Mouse (Mus musculus): ENCODE data around the gene S100a3. TPM values are rescaled to one million over a fixed set of nuclear protein-coding genes. Genes with fewer than 3 reads are reported as not detected.
A peak's percentile ranks its signal among the peaks of the same experiment; 100 is the strongest.

The S100a3 gene
- polyA plus RNA-seq, 1 experiment from 2014 or later = not detected

- H3K4me1 ChIP-seq (ENCODE audit: control insufficient read depth, insufficient read depth, low read length) = no peaks in the 10 kb centered on the region
- ATAC-seq (ENCODE audit: insufficient number of reproducible peaks, low FRiP score, low TSS enrichment, low read depth) = no peak
- no peak overlapping the region for H3K27ac ChIP-seq (replicated peaks; ENCODE audit: low read depth, low read length)
- H3K4me2 ChIP-seq (ENCODE audit: low read depth, severe bottlenecking) = no peak overlapping the region
- no peaks in the 10 kb centered on the region for H3K36me3 ChIP-seq (ENCODE audit: control insufficient read depth, insufficient read depth, low read length)
- no peaks in the 10 kb centered on the region for H3K27me3 ChIP-seq (ENCODE audit: control insufficient read depth, insufficient read depth, low read length)
- H3K4me3 ChIP-seq (ENCODE audit: low read depth, low read length) = no peak overlapping the region
- no peak for DNase-seq (ENCODE audit: low spot score)
- 74% methylated on average over 7 of the region's 7 CpGs for WGBS
- no peaks in the 10 kb centered on the region for H3K9me3 ChIP-seq (ENCODE audit: control insufficient read depth, low read length)
- no peak overlapping the region for H3K9ac ChIP-seq (ENCODE audit: low read length)
Measured at GRCm38 (mm10) chr3:90579433-90579832, 19.1 kb downstream of the S100a3 start.

- Histone ChIP-seq H3K27ac (replicated peaks; ENCODE audit: low read depth, low read length) (no peak overlapping the region), H3K36me3 (ENCODE audit: control insufficient read depth, insufficient read depth, low read length) (no peaks in the 10 kb centered on the region), H3K27me3 (ENCODE audit: control insufficient read depth, insufficient read depth, low read length) (no peaks in the 10 kb centered on the region), H3K4me2 (ENCODE audit: low read depth, severe bottlenecking) (no peak overlapping the region), H3K4me3 (ENCODE audit: low read depth, low read length) (no peak overlapping the region), H3K9ac (ENCODE audit: low read length) (no peak overlapping the region), H3K4me1 (ENCODE audit: control insufficient read depth, insufficient read depth, low read length) (no peaks in the 10 kb centered on the region), H3K9me3 (ENCODE audit: control insufficient read depth, low read length) (no peaks in the 10 kb centered on the region)
- no peak for DNase-seq (ENCODE audit: low spot score)
- WGBS = 95% methylated on average over 5 of the region's 5 CpGs
- ATAC-seq (ENCODE audit: insufficient number of reproducible peaks, low FRiP score, low TSS enrichment, low read depth) = 0 out of 2 replicates have a peak, but pooled peaks have one; percentile 38
Measured at GRCm38 (mm10) chr3:90581141-90581540, 20.8 kb downstream of the S100a3 start.

- Histone ChIP-seq H3K9me3 (ENCODE audit: control insufficient read depth, low read length) (no peaks in the 10 kb centered on the region), H3K36me3 (ENCODE audit: control insufficient read depth, insufficient read depth, low read length) (no peaks in the 10 kb centered on the region), H3K4me2 (ENCODE audit: low read depth, severe bottlenecking) (no peak overlapping the region), H3K4me1 (ENCODE audit: control insufficient read depth, insufficient read depth, low read length) (no peaks in the 10 kb centered on the region), H3K9ac (ENCODE audit: low read length) (no peak overlapping the region), H3K4me3 (ENCODE audit: low read depth, low read length) (no peak overlapping the region), H3K27ac (replicated peaks; ENCODE audit: low read depth, low read length) (no peak overlapping the region), H3K27me3 (ENCODE audit: control insufficient read depth, insufficient read depth, low read length) (no peaks in the 10 kb centered on the region)
- DNase-seq (ENCODE audit: low spot score) = peak; percentile 50
- WGBS = 91% methylated on average over 1 of the region's 1 CpGs
- ATAC-seq (ENCODE audit: insufficient number of reproducible peaks, low FRiP score, low TSS enrichment, low read depth) = no peak
Measured at GRCm38 (mm10) chr3:90582156-90582555, 21.8 kb downstream of the S100a3 start.

DNA sequence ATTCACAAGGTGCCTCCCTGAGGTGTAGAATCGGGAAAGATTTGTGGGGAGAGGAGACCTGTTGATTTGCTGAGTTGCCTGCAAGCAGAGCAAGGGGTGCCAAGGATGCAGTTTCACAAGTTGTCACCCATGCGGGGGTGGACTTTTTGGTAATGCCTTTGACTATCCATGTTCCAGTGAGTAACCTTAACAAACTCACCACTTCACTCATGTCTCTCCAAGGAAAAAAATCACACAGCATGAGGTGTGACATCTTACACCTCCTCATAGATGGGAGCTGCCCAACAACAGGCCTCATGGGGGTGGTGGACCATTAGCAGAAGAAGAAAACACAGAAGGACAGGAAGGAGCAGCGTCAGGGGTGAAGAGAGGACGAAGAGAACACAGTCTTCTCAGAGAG is 22.2 kb downstream of the S100a3 start:
- Histone ChIP-seq H3K4me1 (ENCODE audit: control insufficient read depth, insufficient read depth, low read length) (no peaks in the 10 kb centered on the region), H3K36me3 (ENCODE audit: control insufficient read depth, insufficient read depth, low read length) (no peaks in the 10 kb centered on the region), H3K4me3 (ENCODE audit: low read depth, low read length) (no peak overlapping the region), H3K9me3 (ENCODE audit: control insufficient read depth, low read length) (no peaks in the 10 kb centered on the region), H3K27me3 (ENCODE audit: control insufficient read depth, insufficient read depth, low read length) (no peaks in the 10 kb centered on the region), H3K9ac (ENCODE audit: low read length) (no peak overlapping the region), H3K4me2 (ENCODE audit: low read depth, severe bottlenecking) (no peak overlapping the region), H3K27ac (replicated peaks; ENCODE audit: low read depth, low read length) (no peak overlapping the region)
- DNase-seq (ENCODE audit: low spot score) (no peak), ATAC-seq (ENCODE audit: insufficient number of reproducible peaks, low FRiP score, low TSS enrichment, low read depth) (no peak)
- WGBS = 83% methylated on average over 4 of the region's 4 CpGs

DNA sequence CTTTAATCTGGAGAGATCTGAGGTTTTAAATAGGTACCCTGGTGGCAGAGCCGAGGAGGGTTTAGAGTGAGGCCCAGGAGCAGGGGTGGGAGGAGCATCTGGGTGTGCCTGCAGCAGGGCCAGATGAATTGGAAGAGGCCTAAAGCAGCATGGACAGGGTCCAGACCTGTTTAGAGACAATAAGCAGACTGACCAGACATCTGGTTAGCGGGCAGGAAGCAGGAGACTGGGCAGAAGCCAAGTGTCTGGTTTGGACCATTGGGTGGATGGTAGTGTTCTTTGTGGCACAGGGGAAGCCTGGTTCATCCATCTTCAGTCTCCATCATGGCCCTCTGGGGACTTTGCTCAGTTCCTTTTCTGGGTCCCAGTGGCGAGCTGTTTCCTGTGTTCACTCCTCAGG is 23.5 kb downstream of the S100a3 start:
- Histone ChIP-seq H3K27me3 (ENCODE audit: control insufficient read depth, insufficient read depth, low read length) (no peaks in the 10 kb centered on the region), H3K9ac (ENCODE audit: low read length) (no peak overlapping the region), H3K4me2 (ENCODE audit: low read depth, severe bottlenecking) (no peak overlapping the region), H3K4me3 (ENCODE audit: low read depth, low read length) (no peak overlapping the region), H3K36me3 (ENCODE audit: control insufficient read depth, insufficient read depth, low read length) (no peaks in the 10 kb centered on the region), H3K4me1 (ENCODE audit: control insufficient read depth, insufficient read depth, low read length) (no peaks in the 10 kb centered on the region), H3K27ac (replicated peaks; ENCODE audit: low read depth, low read length) (no peak overlapping the region), H3K9me3 (ENCODE audit: control insufficient read depth, low read length) (no peaks in the 10 kb centered on the region)
- no peak for DNase-seq (ENCODE audit: low spot score)
- ATAC-seq (ENCODE audit: insufficient number of reproducible peaks, low FRiP score, low TSS enrichment, low read depth) = no peak
- 49% methylated on average over 3 of the region's 3 CpGs for WGBS

DNA sequence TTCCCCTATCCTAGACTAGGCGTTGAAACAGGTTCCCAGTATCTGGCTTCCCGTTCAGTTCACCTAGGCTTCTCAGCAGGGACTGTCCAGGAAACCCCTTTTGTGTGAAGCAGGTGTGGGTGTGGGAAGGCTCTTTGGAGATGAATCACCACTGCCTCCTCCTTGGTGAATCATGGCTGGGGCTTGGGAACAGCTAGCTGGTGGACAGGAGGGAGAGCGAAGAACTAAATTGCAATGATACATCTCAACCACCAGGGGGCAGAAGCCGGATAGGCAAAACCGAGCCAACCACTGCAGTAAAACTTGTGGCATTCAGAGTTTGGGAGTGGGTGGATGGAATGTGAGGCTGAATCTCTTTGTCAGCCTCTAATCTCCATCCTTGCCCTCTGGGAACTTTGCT is 25.2 kb downstream of the S100a3 start:
- WGBS = 26% methylated on average over 5 of the region's 5 CpGs
- Histone ChIP-seq H3K4me1 (ENCODE audit: control insufficient read depth, insufficient read depth, low read length) (no peaks in the 10 kb centered on the region), H3K4me2 (ENCODE audit: low read depth, severe bottlenecking) (no peak overlapping the region), H3K9me3 (ENCODE audit: control insufficient read depth, low read length) (no peaks in the 10 kb centered on the region), H3K4me3 (ENCODE audit: low read depth, low read length) (no peak overlapping the region), H3K27ac (replicated peaks; ENCODE audit: low read depth, low read length) (no peak overlapping the region), H3K27me3 (ENCODE audit: control insufficient read depth, insufficient read depth, low read length) (no peaks in the 10 kb centered on the region), H3K36me3 (ENCODE audit: control insufficient read depth, insufficient read depth, low read length) (no peaks in the 10 kb centered on the region), H3K9ac (ENCODE audit: low read length) (no peak overlapping the region)
- DNase-seq (ENCODE audit: low spot score) = peak; percentile 77
- ATAC-seq (ENCODE audit: insufficient number of reproducible peaks, low FRiP score, low TSS enrichment, low read depth) = no peak

DNA sequence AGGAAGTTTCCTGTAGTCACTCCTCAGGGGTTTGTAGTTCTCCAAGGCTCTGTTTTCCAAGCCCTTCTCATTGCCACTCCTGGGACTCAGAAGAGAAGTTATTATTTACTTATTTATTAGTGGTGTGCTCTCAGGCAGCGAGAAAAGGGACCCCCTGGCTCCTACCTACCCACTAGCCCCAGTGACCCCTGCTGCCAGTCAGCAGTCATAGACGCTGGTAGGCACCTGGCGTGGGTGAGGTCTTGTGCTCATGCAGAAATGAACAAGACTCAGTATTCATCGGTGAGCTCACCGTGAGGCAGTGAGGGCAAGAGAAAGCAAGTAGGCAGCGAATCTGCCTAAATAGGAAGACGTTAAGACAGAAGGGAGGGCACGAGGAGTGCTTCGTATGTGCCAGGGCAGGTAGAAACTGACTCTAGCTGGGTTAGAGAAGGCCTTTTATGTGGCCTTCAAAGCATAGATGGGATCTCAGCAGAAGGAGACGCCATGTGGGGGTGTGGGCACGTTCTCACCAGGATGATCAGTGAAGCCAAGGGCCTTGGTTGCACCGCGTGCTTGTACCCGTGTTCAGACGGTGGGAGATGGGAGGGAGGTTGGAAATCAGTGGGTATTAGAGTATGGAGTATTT is 25.8 kb downstream of the S100a3 start:
- no peak overlapping the region for H3K4me3 ChIP-seq (ENCODE audit: low read depth, low read length)
- WGBS = 84% methylated on average over 15 of the region's 15 CpGs
- DNase-seq (ENCODE audit: low spot score) = no peak
- no peak overlapping the region for H3K4me2 ChIP-seq (ENCODE audit: low read depth, severe bottlenecking)
- ATAC-seq (ENCODE audit: insufficient number of reproducible peaks, low FRiP score, low TSS enrichment, low read depth) = no peak; the same call in 1 of the 2 replicates
- no peaks in the 10 kb centered on the region for H3K9me3 ChIP-seq (ENCODE audit: control insufficient read depth, low read length)
- H3K4me1 ChIP-seq (ENCODE audit: control insufficient read depth, insufficient read depth, low read length) = no peaks in the 10 kb centered on the region
- H3K9ac ChIP-seq (ENCODE audit: low read length) = no peak overlapping the region
- H3K27me3 ChIP-seq (ENCODE audit: control insufficient read depth, insufficient read depth, low read length) = no peaks in the 10 kb centered on the region
- H3K36me3 ChIP-seq (ENCODE audit: control insufficient read depth, insufficient read depth, low read length) = no peaks in the 10 kb centered on the region
- no peak overlapping the region for H3K27ac ChIP-seq (replicated peaks; ENCODE audit: low read depth, low read length)

DNA sequence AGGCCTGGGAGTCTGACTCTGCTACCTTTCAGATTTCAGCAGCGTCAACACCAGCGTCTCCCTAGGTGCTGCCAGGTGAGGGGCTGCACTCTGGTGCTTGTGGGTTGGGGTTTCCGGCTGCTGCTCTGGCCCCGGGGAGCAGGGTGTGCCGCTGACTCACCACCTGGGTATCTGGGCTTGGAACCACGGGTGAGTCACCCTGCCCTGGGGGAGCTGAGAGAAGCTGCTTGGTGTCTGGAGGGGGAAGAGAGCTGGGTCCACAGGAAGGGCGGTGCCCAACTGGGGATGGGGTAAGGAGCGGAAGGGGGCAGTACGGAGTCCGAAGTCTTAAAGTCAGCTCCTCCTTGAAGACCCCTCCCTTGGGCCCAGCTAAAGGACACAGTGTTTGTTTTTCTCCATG is 26.5 kb downstream of the S100a3 start:
- no peaks in the 10 kb centered on the region for H3K36me3 ChIP-seq (ENCODE audit: control insufficient read depth, insufficient read depth, low read length)
- H3K4me3 ChIP-seq (ENCODE audit: low read depth, low read length) = no peak overlapping the region
- no peak for DNase-seq (ENCODE audit: low spot score)
- no peak for ATAC-seq (ENCODE audit: insufficient number of reproducible peaks, low FRiP score, low TSS enrichment, low read depth)
- no peak overlapping the region for H3K9ac ChIP-seq (ENCODE audit: low read length)
- H3K27me3 ChIP-seq (ENCODE audit: control insufficient read depth, insufficient read depth, low read length) = no peaks in the 10 kb centered on the region
- H3K27ac ChIP-seq (replicated peaks; ENCODE audit: low read depth, low read length) = no peak overlapping the region
- WGBS = 66% methylated on average over 10 of the region's 10 CpGs
- H3K4me2 ChIP-seq (ENCODE audit: low read depth, severe bottlenecking) = no peak overlapping the region
- H3K9me3 ChIP-seq (ENCODE audit: control insufficient read depth, low read length) = no peaks in the 10 kb centered on the region
- no peaks in the 10 kb centered on the region for H3K4me1 ChIP-seq (ENCODE audit: control insufficient read depth, insufficient read depth, low read length)

Measured in limb, embryonic 11.5 days (tissue).